Mouse (Mus musculus) liver, embryonic 16.5 days (tissue): ENCODE results near the gene Cbln3. TPM values are rescaled to one million over a fixed set of nuclear protein-coding genes. Genes with fewer than 3 reads are reported as not detected.
A peak's percentile ranks its signal among the peaks of the same experiment; 100 is the strongest.

Experiments used
- ATAC-seq: fragments of 200-750 bp; cut with Nextera tagmentation; 2 replicates; pipeline ENCODE4 v1.8.0; 2017; ENCODE audit warnings: low read depth, mild to moderate bottlenecking, moderate number of reproducible peaks, moderate library complexity
- H3K27ac ChIP-seq: fragments of 300-500 bp; sonication (generic); 2 replicates; pipeline ENCODE4 v1.5.1; 2014; ENCODE audit warnings: mild to moderate bottlenecking, low read length
- H3K27me3 ChIP-seq: fragments of 300-500 bp; sonication (generic); 2 replicates; pipeline ENCODE4 v1.6.1; 2014; ENCODE audit warnings: low read depth, low read length, mixed read lengths; ENCODE audit not compliant: control insufficient read depth, insufficient read depth
- H3K36me3 ChIP-seq: fragments of 300-500 bp; sonication (generic); 2 replicates; pipeline ENCODE4 v1.6.1; 2014; ENCODE audit warnings: mild to moderate bottlenecking; ENCODE audit not compliant: control insufficient read depth, insufficient read depth
- H3K4me1 ChIP-seq: fragments of 300-500 bp; sonication (generic); 2 replicates; pipeline ENCODE4 v1.6.1; 2014; ENCODE audit warnings: low read depth, low read length, mixed read lengths; ENCODE audit not compliant: control insufficient read depth
- H3K4me2 ChIP-seq: fragments of 300-500 bp; sonication (generic); 2 replicates; pipeline ENCODE4 v1.6.1; 2014; ENCODE audit warnings: low read depth, low read length, mixed read lengths
- H3K4me3 ChIP-seq: fragments of 300-500 bp; sonication (generic); 2 replicates; pipeline ENCODE4 v1.5.1; 2014; ENCODE audit warnings: low read depth, mild to moderate bottlenecking, low read length
- H3K9ac ChIP-seq: fragments of 300-500 bp; sonication (generic); 2 replicates; pipeline ENCODE4 v1.6.1; 2014; ENCODE audit warnings: low read depth, low read length
- H3K9me3 ChIP-seq: fragments of 300-500 bp; sonication (generic); replicated peaks from 2 replicates; pipeline ENCODE4 v1.6.1; 2016; ENCODE audit warnings: low read length; ENCODE audit not compliant: control insufficient read depth
- WGBS: fragments of 180-500 bp; shearing (Covaris S2); extraction: QIAGEN DNeasy Blood & Tissue Kit; methylation state at CpG from one replicate; pipeline ENCODE4 v1.1.7; 2014; ENCODE audit not compliant: insufficient replicate concordance; 5-methylcytosine and 5-hydroxymethylcytosine counted together
- polyA plus RNA-seq: library from polyadenylated mRNA; unstranded; fragments of >200 nt; fragmentation: Nextera tagmentation; extraction: Ambion mirVana; gene quantifications from 2 replicates; pipeline ENCODE4 v1.2.1, GENCODE M21; 2015

The Cbln3 gene
- 0.26 TPM in 2 replicates for polyA plus RNA-seq

DNA sequence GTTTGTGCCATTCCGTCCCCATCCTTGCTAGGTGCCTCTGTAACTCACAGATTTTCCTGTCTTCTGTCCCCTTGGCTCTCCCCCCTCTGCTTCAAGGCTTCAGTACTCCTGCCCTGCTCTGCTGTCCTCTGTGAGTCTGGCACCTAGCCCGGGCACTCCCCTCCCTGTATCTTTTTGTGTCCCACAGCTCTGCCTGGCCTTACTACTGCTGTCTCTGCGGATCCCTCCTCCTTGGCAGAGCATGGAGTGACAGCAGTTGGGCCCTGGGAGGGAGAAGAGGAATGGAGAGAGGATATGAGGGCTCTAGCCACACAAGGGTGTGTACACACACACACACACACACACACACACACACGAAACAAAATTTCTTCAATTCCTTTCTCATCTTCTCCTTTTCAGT lies at the start of gene Cbln3:
TSS of gene Cbln3 (minus strand) at position 227 of the 400 bp plus-strand sequence.
- ATAC-seq = no peak

DNA sequence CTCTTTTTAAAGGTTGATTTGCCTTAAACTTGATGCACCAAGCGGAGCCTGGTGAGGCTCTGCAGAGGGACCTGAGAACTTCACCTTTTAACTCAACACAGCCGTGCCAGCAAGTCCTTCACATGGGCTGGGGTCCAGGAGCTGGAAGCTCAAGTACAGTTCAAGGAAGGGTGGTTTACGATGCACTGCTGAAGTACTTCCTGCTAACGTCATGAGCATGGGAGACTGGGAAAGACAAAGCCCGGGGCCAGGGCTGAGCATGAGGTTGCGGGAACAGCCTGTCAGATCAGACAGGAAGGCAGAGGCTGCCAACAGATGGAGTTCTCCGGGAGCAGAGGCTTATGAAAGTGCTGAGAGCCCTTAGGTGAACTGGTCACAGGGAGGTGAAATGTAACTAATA lies 49.4 kb upstream of the Cbln3 start:
- Histone ChIP-seq H3K36me3 (no peaks in the 10 kb centered on the region), H3K9ac (no peak overlapping the region), H3K4me1 (no peaks in the 10 kb centered on the region), H3K27ac (no peak overlapping the region), H3K9me3 (no peaks in the 10 kb centered on the region), H3K4me3 (no peak overlapping the region), H3K4me2 (no peak overlapping the region), H3K27me3 (no peaks in the 10 kb centered on the region)
- no peak for ATAC-seq
- WGBS = 34% methylated on average over 7 of the region's 7 CpGs

More for the DNA sequence above, at the start of gene Cbln3:
- Histone ChIP-seq H3K4me1 (peaks cover 43% of the 10 kb centered on the region), H3K9ac (peak within 1 kb of the TSS; percentile 93), H3K4me3 (peak within 1 kb of the TSS; percentile 79), H3K36me3 (peaks cover 19% of the 10 kb centered on the region), H3K9me3 (no peaks in the 10 kb centered on the region), H3K4me2 (peak within 1 kb of the TSS; percentile 77), H3K27ac (peak within 1 kb of the TSS; percentile 91), H3K27me3 (no peaks in the 10 kb centered on the region)
- WGBS = 38% methylated on average over 4 of the region's 4 CpGs

DNA sequence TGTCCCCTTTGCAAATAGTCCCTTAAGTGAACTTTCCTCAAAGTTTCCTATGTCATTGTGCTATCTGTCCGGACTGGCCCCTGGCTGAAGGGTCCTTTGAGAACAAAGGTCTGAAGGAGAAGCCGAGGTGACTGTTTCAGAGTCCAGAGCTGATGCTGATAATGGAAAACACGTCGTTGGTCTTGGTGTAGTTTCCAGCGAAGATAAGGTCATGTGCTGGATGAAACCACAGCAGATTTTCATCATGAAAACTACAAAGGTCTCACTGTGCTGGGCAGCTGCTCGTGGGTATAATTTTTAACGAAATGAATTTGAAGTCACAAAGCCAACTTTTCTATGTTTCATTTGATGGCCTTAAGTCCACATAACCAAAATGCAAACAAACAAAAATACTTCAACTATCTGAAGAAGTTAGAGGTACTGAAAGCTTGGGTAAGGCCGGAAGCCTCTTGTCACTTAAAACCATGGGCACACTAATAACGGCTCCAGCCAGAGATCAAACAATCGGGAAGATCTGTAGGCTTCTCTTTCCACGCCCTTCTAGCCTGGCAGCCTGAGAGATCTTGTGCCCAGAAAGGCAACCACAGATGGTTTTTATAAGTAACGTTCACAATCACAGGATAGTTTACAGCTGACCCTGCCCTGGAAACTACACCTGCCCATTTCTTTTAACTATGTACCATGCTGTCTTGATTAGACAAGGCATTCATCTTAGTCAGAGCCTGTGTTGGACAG lies 45.2 kb upstream of the Cbln3 start:
- Histone ChIP-seq H3K4me3 (no peak overlapping the region), H3K9ac (no peak overlapping the region), H3K27me3 (no peaks in the 10 kb centered on the region), H3K9me3 (no peaks in the 10 kb centered on the region), H3K27ac (no peak overlapping the region), H3K36me3 (no peaks in the 10 kb centered on the region), H3K4me1 (no peaks in the 10 kb centered on the region), H3K4me2 (no peak overlapping the region)
- ATAC-seq = no peak
- 31% methylated on average over 12 of the region's 12 CpGs for WGBS

DNA sequence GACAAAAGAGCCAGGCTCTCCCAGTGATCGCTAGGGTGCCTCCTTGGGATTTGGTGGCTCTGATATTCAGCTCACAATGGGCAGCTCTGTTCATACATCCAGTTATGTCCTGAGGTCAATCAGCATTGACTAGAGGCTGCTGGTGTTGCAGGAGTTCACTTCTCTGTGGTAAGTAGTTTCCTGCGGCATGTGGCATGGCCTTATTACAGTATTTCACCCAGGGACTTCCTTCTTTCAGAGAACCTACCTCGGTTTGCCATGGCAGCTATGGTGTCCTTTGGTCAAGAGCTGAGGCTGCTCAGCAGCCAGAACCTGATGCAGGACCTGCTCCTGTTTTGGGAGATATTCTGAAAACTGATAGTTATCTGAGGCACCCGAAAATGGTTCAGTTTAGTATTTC lies 42.7 kb upstream of the Cbln3 start:
- Histone ChIP-seq H3K27ac (no peak overlapping the region), H3K9ac (no peak overlapping the region), H3K27me3 (no peaks in the 10 kb centered on the region), H3K9me3 (no peaks in the 10 kb centered on the region), H3K4me2 (no peak overlapping the region), H3K4me3 (no peak overlapping the region), H3K36me3 (no peaks in the 10 kb centered on the region), H3K4me1 (peaks cover 14% of the 10 kb centered on the region)
- 36% methylated on average over 4 of the region's 4 CpGs for WGBS
- ATAC-seq = no peak

DNA sequence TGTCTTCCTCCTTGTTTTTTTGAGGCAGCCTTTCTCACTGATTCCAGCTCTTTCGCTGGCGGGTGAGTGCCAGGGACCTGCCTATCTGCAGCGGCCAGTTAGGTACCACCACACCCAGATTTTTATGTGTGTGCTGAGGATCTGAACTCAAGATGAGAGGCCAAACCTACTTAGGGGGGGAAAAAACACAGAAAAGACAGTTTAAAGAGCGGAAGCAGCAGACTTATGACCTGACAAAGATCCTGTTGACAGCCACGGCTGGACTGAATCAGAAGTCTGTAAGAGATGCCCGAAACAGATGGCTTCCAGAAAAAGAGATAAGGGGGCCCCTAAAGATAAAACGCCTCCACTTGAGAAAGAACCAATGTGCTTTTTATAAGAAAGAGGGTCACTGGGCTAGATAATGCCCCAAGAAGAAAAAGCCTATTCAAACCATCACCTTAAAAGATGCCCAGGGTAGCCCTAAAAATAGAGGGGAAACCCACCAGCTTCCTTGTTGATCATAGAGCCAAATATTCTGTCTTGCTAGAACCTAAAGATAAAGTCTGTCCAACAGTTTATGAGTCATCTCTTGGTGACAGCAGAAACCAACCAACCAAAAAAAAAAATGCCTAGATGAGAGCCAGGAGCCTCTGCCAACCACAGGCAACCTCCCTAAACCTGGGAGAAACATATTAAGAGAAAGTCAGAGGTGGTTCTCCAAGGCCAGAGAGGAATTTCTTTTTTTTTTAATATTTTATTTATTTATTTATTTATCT lies 38.5 kb upstream of the Cbln3 start:
- Histone ChIP-seq H3K9ac (no peak overlapping the region), H3K4me2 (peak overlapping the region; percentile 34), H3K27me3 (no peaks in the 10 kb centered on the region), H3K36me3 (no peaks in the 10 kb centered on the region), H3K4me1 (peaks cover 17% of the 10 kb centered on the region), H3K4me3 (0 out of 2 replicates have a peak overlapping the region, but pooled peaks have one; percentile 4), H3K9me3 (no peaks in the 10 kb centered on the region), H3K27ac (peak overlapping the region; percentile 45)
- WGBS = 13% methylated on average over 7 of the region's 7 CpGs
- peak; percentile 83 for ATAC-seq

DNA sequence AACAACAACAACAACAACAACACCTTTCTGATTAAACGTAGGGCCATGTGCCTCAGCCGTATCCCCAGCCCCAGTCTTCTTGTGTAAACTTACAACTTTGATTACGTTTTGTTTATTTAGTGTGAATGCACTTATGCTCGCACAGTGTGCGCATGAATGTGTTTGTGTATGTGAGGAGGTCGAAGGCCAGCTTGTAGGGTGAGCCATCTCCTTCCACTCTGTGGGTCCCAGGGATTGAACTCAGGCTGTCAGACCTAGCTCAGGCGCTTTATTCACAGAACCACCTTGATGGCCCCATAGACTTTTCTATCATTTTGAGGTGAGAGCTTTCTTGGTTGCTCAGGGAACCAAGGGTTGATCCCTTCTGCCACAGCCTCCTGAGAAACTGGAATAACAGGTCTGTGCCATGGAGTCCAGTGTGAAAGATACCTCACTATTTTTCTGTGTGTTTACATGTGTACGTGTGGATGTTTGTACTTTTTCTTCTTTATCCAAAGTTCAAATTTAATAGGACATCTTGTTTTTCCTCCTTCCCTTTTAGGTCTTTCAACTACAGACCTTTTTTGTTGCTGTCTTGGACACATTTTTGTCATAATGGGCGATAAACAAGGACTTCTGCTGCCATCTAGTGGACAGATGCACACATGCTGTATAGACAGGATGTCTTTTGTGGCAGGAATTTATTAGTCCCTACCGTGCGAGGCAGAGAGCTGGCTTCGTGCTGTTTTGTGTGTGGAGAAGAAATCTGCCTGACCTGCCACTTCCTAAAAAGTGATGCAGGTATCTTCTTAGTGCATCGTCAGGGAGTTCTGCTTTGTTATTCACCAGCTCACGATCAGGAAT lies 34.3 kb upstream of the Cbln3 start:
- 32% methylated on average over 14 of the region's 14 CpGs for WGBS
- H3K4me3 ChIP-seq = no peak overlapping the region
- H3K4me2 ChIP-seq = no peak overlapping the region
- no peak for ATAC-seq
- no peaks in the 10 kb centered on the region for H3K36me3 ChIP-seq
- no peaks in the 10 kb centered on the region for H3K27me3 ChIP-seq
- H3K9ac ChIP-seq = no peak overlapping the region
- H3K4me1 ChIP-seq = peaks cover 14% of the 10 kb centered on the region
- H3K9me3 ChIP-seq = no peaks in the 10 kb centered on the region
- H3K27ac ChIP-seq = no peak overlapping the region

DNA sequence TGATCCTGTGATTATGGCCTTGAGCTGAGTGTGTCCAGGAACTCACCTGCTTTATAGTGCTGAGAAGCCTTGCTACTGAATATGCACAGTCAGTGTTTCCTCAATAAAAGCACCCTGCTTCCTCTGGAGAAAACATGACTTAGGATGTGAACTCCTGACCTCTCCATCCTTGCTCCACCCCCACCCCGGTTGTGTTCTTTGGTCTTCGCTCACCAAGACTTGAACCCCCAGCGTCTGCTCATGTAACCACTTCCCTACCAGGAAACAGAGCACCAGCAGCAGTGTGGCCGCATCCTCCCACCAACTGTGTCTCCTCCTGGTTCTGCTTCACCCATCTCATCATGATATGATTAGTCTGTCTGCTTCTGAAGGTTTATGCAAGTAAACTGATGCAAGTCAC lies 29.2 kb upstream of the Cbln3 start:
- Histone ChIP-seq H3K4me3 (no peak overlapping the region), H3K27me3 (no peaks in the 10 kb centered on the region), H3K9me3 (no peaks in the 10 kb centered on the region), H3K27ac (no peak overlapping the region), H3K4me1 (no peaks in the 10 kb centered on the region), H3K36me3 (no peaks in the 10 kb centered on the region), H3K4me2 (no peak overlapping the region), H3K9ac (no peak overlapping the region)
- WGBS = 20% methylated on average over 4 of the region's 4 CpGs
- ATAC-seq = no peak

DNA sequence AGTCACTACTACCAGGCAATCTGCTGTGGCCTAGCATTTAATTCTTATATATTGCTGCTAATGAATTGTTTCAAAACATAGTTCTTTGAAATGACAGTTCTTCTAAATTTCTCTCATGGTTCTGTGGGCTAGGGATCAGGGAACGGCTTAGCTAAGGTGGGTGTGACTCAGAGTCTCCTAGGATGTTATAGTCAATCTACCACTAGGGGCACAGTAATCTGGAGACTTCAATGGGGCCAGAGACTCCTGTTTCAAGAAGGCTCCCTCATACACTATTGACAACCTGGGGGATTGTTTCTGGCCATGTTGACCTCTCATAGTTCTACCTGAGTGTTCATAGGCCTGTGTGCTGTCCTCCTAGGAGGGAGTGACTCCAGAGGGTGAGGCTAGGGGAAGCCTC lies 21.3 kb upstream of the Cbln3 start:
- Histone ChIP-seq H3K9ac (no peak overlapping the region), H3K27me3 (no peaks in the 10 kb centered on the region), H3K36me3 (no peaks in the 10 kb centered on the region), H3K27ac (no peak overlapping the region), H3K4me3 (no peak overlapping the region), H3K4me1 (no peaks in the 10 kb centered on the region; the same call in 1 of the 2 replicates), H3K9me3 (no peaks in the 10 kb centered on the region), H3K4me2 (no peak overlapping the region)
- WGBS = 11% methylated on average over 1 of the region's 1 CpGs
- no peak for ATAC-seq
